Mouse (Mus musculus) myocyte (in vitro differentiated cells): ENCODE measurements around the gene Gm525. TPM values are rescaled to one million over a fixed set of nuclear protein-coding genes. Genes with fewer than 3 reads are reported as not detected.
"Not testable (repeated sequence)": the region's sequence is repeated elsewhere in the genome, so short reads cannot be mapped to it uniquely, and the experiment has no call there.

Experiments
- H3K27me3 ChIP-seq: one replicate; pipeline ENCODE4 v1.6.1; 2011; ENCODE audit not compliant: control insufficient read depth, insufficient read depth, insufficient read length
- H3K36me3 ChIP-seq: one replicate; pipeline ENCODE4 v1.6.1; 2011; ENCODE audit not compliant: control insufficient read depth, insufficient read depth
- H3K4me2 ChIP-seq: one replicate; pipeline ENCODE4 v1.6.1; 2011; ENCODE audit warnings: low read depth, control low read depth
- H3K4me3 ChIP-seq: one replicate; pipeline ENCODE4 v1.5.1; 2011; ENCODE audit warnings: mild to moderate bottlenecking, control low read depth, moderate library complexity
- H3K79me2 ChIP-seq: one replicate; pipeline ENCODE4 v1.6.1; 2011; ENCODE audit not compliant: control insufficient read depth, insufficient read depth
- H3ac ChIP-seq: one replicate; pipeline ENCODE4 v1.6.1; 2011; ENCODE audit not compliant: control insufficient read depth, insufficient read length
- CEBPB ChIP-seq: IDR thresholded peaks from 2 replicates; pipeline ENCODE4 v1.6.1; 2011; ENCODE audit warnings: mild to moderate bottlenecking, moderate library complexity; ENCODE audit not compliant: poor library complexity, insufficient read depth, severe bottlenecking
- E2F4 ChIP-seq: IDR thresholded peaks from one replicate; pipeline ENCODE4 v1.6.1; 2011; ENCODE audit warnings: mild to moderate bottlenecking, control low read depth, moderate library complexity; ENCODE audit not compliant: insufficient read depth
- MAX ChIP-seq: IDR thresholded peaks from one replicate; pipeline ENCODE4 v1.6.1; 2011; ENCODE audit warnings: low read depth, mild to moderate bottlenecking, control low read depth
- MYOD1 ChIP-seq, 3 experiments: IDR thresholded peaks; one replicate each; pipeline ENCODE4 v1.6.1; 2011; ENCODE audit warnings: control low read depth in 2 of 3, low read depth in 2 of 3, mild to moderate bottlenecking in 2 of 3, moderate library complexity in 1 of 3; ENCODE audit not compliant: insufficient read length in 2 of 3, control insufficient read depth in 1 of 3
- MYOG ChIP-seq, 3 experiments: IDR thresholded peaks; one replicate each; pipeline ENCODE4 v1.6.1; 2011; ENCODE audit warnings: control low read depth in 2 of 3, low read depth in 2 of 3, mild to moderate bottlenecking in 2 of 3; ENCODE audit not compliant: insufficient read length in 2 of 3, control insufficient read depth in 1 of 3, insufficient read depth in 1 of 3
- POLR2A ChIP-seq: IDR thresholded peaks from one replicate; pipeline ENCODE4 v1.6.1; 2011; ENCODE audit warnings: low read depth, mild to moderate bottlenecking, control low read depth, moderate library complexity; ENCODE audit not compliant: insufficient read length
- POLR2AphosphoS2 ChIP-seq: IDR thresholded peaks from one replicate; pipeline ENCODE4 v1.6.1; 2011; ENCODE audit warnings: low read depth, control low read depth; ENCODE audit not compliant: insufficient read length
- REST ChIP-seq: IDR thresholded peaks from one replicate; pipeline ENCODE4 v1.6.1; 2011; ENCODE audit warnings: mild to moderate bottlenecking, control low read depth, moderate library complexity; ENCODE audit not compliant: insufficient read depth, insufficient read length
- SRF ChIP-seq: IDR thresholded peaks from one replicate; pipeline ENCODE4 v1.6.1; 2011; ENCODE audit warnings: low read depth; ENCODE audit not compliant: control insufficient read depth, insufficient read length
- TCF12 ChIP-seq: IDR thresholded peaks from one replicate; pipeline ENCODE4 v1.6.1; 2011; ENCODE audit warnings: mild to moderate bottlenecking, control low read depth; ENCODE audit not compliant: poor library complexity, insufficient read depth, severe bottlenecking
- TCF3 ChIP-seq: IDR thresholded peaks from one replicate; pipeline ENCODE4 v1.6.1; 2011; ENCODE audit warnings: low read depth, control low read depth; ENCODE audit not compliant: insufficient read length
- USF1 ChIP-seq: IDR thresholded peaks from one replicate; pipeline ENCODE4 v1.6.1; 2011; ENCODE audit warnings: low read depth, mild to moderate bottlenecking, control low read depth, moderate library complexity
- polyA plus RNA-seq: library from polyadenylated mRNA; unstranded; fragments of >200 nt; fragmentation: generic; extraction: Trizol; gene quantifications from one replicate; pipeline ENCODE4 v1.2.1, GENCODE M21; 2012; ENCODE audit warnings: missing spikeins

The Gm525 gene
- polyA plus RNA-seq, 1 experiment: not detected

GRCm38 (mm10) chr11:89038496-89038895 is 35.1 kb upstream of the Gm525 start:
- no peak for TF ChIP-seq CEBPB
- TF ChIP-seq USF1: no peak
- TF ChIP-seq REST: no peak
- no peak for TF ChIP-seq POLR2AphosphoS2
- Histone ChIP-seq H3K4me2 (no peak overlapping the region), H3K79me2 (no peaks in the 10 kb centered on the region), H3K27me3 (no peaks in the 10 kb centered on the region), H3K36me3 (peaks cover 11% of the 10 kb centered on the region), H3ac (no peak overlapping the region), H3K4me3 (no peak overlapping the region)

- Histone ChIP-seq H3K4me3 (no peak overlapping the region), H3ac (no peak overlapping the region), H3K27me3 (no peaks in the 10 kb centered on the region), H3K36me3 (peaks cover 13% of the 10 kb centered on the region), H3K4me2 (no peak overlapping the region), H3K79me2 (no peaks in the 10 kb centered on the region)
- TF ChIP-seq SRF (no peak), USF1 (no peak), POLR2A (no peak), MAX (no peak), REST (no peak), TCF3 (no peak), CEBPB (no peak), MYOD1 (IDR thresholded peaks at IDR 0.05; ENCODE audit: control insufficient read depth in 1 of 3, insufficient read length in 2 of 3, low read depth in 2 of 3) (no peak), E2F4 (no peak), POLR2AphosphoS2 (no peak), MYOG (IDR thresholded peaks at IDR 0.05; ENCODE audit: control insufficient read depth in 1 of 3, insufficient read depth in 1 of 3, insufficient read length in 2 of 3, low read depth in 2 of 3) (no peak), TCF12 (no peak)
These were observed 34.3 kb upstream of the Gm525 start for GRCm38 (mm10) chr11:89039325-89039724.

DNA sequence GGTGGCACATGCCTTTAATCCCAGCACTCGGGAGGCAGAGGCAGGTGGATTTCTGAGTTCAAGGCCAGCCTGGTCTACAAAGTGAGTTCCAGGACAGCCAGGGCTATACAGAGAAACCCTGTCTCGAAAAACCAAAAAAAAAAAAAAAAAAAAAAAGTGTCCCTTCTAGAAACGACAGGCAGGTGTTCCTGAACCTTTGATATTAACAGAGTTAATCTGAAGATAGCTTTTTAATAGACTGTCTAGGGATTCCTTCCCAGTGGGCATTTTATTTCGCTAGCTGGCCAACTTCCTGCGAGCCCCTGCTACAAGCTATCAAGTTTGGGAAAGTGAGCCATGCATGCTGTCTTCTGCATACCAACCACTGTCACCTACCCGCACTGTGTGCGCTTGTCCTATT is 32.6 kb upstream of the Gm525 start:
- H3K4me3 ChIP-seq, H3K4me2 ChIP-seq, H3K79me2 ChIP-seq, H3K27me3 ChIP-seq, H3ac ChIP-seq: not testable (repeated sequence)
- peaks cover 16% of the 10 kb centered on the region for H3K36me3 ChIP-seq

- TF ChIP-seq TCF12 (no peak), MYOG (IDR thresholded peaks at IDR 0.05; ENCODE audit: control insufficient read depth in 1 of 3, insufficient read depth in 1 of 3, insufficient read length in 2 of 3, low read depth in 2 of 3) (no peak), POLR2AphosphoS2 (no peak), POLR2A (no peak), TCF3 (no peak), SRF (no peak), USF1 (no peak), E2F4 (no peak), MYOD1 (IDR thresholded peaks at IDR 0.05; ENCODE audit: control insufficient read depth in 1 of 3, insufficient read length in 2 of 3, low read depth in 2 of 3) (no peak), CEBPB (no peak), MAX (no peak), REST (no peak)
- Histone ChIP-seq H3K79me2 (no peaks in the 10 kb centered on the region), H3ac (no peak overlapping the region), H3K4me2 (no peak overlapping the region), H3K4me3 (no peak overlapping the region), H3K36me3 (peaks cover 12% of the 10 kb centered on the region), H3K27me3 (no peaks in the 10 kb centered on the region)
These were observed 30.6 kb upstream of the Gm525 start for GRCm38 (mm10) chr11:89043046-89043445.

DNA sequence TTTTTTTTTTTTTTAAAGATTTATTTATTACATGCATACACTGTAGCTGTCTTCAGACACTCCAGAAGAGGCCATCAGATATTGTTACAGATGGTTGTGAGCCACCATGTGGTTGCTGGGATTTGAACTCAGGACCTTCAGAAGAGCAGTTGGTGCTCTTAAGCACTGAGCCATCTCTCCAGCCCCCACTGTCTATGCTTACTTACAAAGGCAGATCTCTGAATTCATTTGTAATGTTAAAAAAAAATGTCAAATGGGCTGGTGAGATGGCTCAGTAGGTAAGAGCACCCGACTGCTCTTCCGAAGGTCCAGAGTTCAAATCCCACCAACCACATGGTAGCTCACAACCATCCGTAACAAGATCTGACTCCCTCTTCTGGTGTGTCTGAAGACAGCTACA is 28.1 kb upstream of the Gm525 start:
- H3K36me3 ChIP-seq: peaks cover 15% of the 10 kb centered on the region
- not testable (repeated sequence) for H3K4me2 ChIP-seq, H3K4me3 ChIP-seq, H3ac ChIP-seq, H3K79me2 ChIP-seq, H3K27me3 ChIP-seq

DNA sequence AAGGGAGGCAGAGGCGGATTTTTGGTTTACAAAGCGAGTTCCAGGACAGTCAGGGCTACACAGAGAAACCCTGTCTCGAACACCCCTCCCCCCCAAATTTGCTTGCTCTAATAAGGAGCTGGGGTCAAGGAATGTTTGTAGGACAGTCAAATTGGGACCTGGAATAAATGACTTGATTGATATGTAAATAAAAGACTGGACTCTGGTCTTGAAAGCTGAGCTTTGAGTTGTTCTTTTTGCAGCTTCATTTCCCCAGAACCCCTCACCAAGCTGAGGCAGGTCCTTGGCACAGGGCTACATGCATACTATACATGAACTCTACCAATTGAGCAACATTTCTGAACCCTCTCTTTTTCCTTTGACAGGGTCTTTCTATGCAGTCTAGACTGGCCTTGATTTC is 27.6 kb upstream of the Gm525 start:
- no peak overlapping the region for H3ac ChIP-seq
- H3K79me2 ChIP-seq: no peaks in the 10 kb centered on the region
- peaks cover 15% of the 10 kb centered on the region for H3K36me3 ChIP-seq
- H3K4me2 ChIP-seq: no peak overlapping the region
- no peaks in the 10 kb centered on the region for H3K27me3 ChIP-seq
- TF ChIP-seq MAX (no peak), POLR2AphosphoS2 (no peak), E2F4 (no peak), CEBPB (no peak), TCF3 (no peak), POLR2A (no peak), USF1 (no peak), MYOD1 (IDR thresholded peaks at IDR 0.05; ENCODE audit: control insufficient read depth in 1 of 3, insufficient read length in 2 of 3, low read depth in 2 of 3) (no peak), SRF (no peak), MYOG (IDR thresholded peaks at IDR 0.05; ENCODE audit: control insufficient read depth in 1 of 3, insufficient read depth in 1 of 3, insufficient read length in 2 of 3, low read depth in 2 of 3) (no peak), REST (no peak), TCF12 (no peak)
- no peak overlapping the region for H3K4me3 ChIP-seq
